Mouse (Mus musculus): ENCODE results near the gene Trarg1. TPM values are rescaled to one million over a fixed set of nuclear protein-coding genes. Genes with fewer than 3 reads are reported as not detected.

The Trarg1 gene
- polyA plus RNA-seq, 2 experiments, result not detected

- Histone ChIP-seq H3K4me3 (ENCODE audit: insufficient read depth in 1 of 2, low read depth in 2 of 2, low read length in 2 of 2) (no peak overlapping the region), H3K27me3 (ENCODE audit: control insufficient read depth, insufficient read depth, low read length) (no peaks in the 10 kb centered on the region), H3K36me3 (replicated peaks; ENCODE audit: control insufficient read depth, insufficient read depth, low read depth) (no peaks in the 10 kb centered on the region), H3K9ac (replicated peaks) (no peak overlapping the region), H3K4me1 (replicated peaks; ENCODE audit: control insufficient read depth in 2 of 2, insufficient read depth in 2 of 2, low read length in 1 of 2) (peaks cover 0 to 2% of the 10 kb centered on the region in 2 experiments; a peak in 1 of 4 replicates), H3K4me2 (ENCODE audit: low read depth) (no peak overlapping the region), H3K9me3 (ENCODE audit: control insufficient read depth, low read length) (no peaks in the 10 kb centered on the region), H3K27ac (no peak overlapping the region)
- DNase-seq (ENCODE audit: low read depth in 3 of 3, low spot score in 3 of 3), result no peak
- no peak for ATAC-seq (ENCODE audit: insufficient read depth)
- WGBS (ENCODE audit: insufficient replicate concordance), result 31% methylated on average over 13 of the region's 17 CpGs
- no peak for TF ChIP-seq EP300 (IDR thresholded peaks at IDR 0.05; ENCODE audit: low read depth)
These were observed 30.2 kb downstream of the Trarg1 start for GRCm38 (mm10) chr11:76709625-76710452.

GRCm38 (mm10) chr11:76717000-76717399 is 37.4 kb downstream of the Trarg1 start:
- Histone ChIP-seq H3K27me3 (ENCODE audit: control insufficient read depth, insufficient read depth, low read length) (no peaks in the 10 kb centered on the region), H3K9me3 (ENCODE audit: control insufficient read depth, low read length) (no peaks in the 10 kb centered on the region), H3K27ac (no peak overlapping the region), H3K36me3 (replicated peaks; ENCODE audit: control insufficient read depth, insufficient read depth, low read depth) (no peaks in the 10 kb centered on the region), H3K4me1 (replicated peaks; ENCODE audit: control insufficient read depth in 2 of 2, insufficient read depth in 2 of 2, low read length in 1 of 2) (no peaks in the 10 kb centered on the region), H3K4me3 (ENCODE audit: insufficient read depth in 1 of 2, low read depth in 2 of 2, low read length in 2 of 2) (no peak overlapping the region), H3K9ac (replicated peaks) (no peak overlapping the region), H3K4me2 (ENCODE audit: low read depth) (no peak overlapping the region)
- WGBS (ENCODE audit: insufficient replicate concordance), result 44% methylated on average over 4 of the region's 4 CpGs
- DNase-seq (ENCODE audit: low read depth in 3 of 3, low spot score in 3 of 3) (no peak), ATAC-seq (ENCODE audit: insufficient read depth) (no peak)
- TF ChIP-seq EP300 (IDR thresholded peaks at IDR 0.05; ENCODE audit: low read depth) (no peak), CTCF (IDR thresholded peaks at IDR 0.05; ENCODE audit: low read depth) (no peak)

DNA sequence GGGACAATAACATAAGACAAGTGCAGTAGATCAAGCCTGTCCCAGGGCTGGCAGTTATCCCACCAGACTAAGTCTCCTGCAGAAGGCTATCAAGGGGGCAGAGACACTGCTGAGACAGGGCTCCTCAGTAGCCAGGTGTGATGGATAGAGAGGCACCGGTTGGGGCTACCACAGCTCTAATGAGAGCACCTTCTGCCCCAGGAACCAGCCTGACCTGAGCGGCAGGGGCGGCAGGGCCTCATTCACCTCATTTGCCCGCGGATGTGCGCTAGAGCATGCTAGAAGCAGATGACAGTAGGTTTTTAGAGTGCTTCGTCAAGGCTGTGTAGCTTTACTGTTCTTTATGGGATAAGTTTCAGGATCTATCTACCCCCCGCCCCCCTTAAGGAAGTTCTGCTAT is 44.3 kb downstream of the Trarg1 start:
- 72% methylated on average over 8 of the region's 8 CpGs for WGBS (ENCODE audit: insufficient replicate concordance)
- Histone ChIP-seq H3K4me2 (ENCODE audit: low read depth) (no peak overlapping the region), H3K27me3 (ENCODE audit: control insufficient read depth, insufficient read depth, low read length) (no peaks in the 10 kb centered on the region), H3K9me3 (ENCODE audit: control insufficient read depth, low read length) (no peaks in the 10 kb centered on the region), H3K4me1 (replicated peaks; ENCODE audit: control insufficient read depth in 2 of 2, insufficient read depth in 2 of 2, low read length in 1 of 2) (no peaks in the 10 kb centered on the region), H3K27ac (no peak overlapping the region), H3K9ac (replicated peaks) (no peak overlapping the region), H3K4me3 (ENCODE audit: insufficient read depth in 1 of 2, low read depth in 2 of 2, low read length in 2 of 2) (no peak overlapping the region), H3K36me3 (replicated peaks; ENCODE audit: control insufficient read depth, insufficient read depth, low read depth) (no peaks in the 10 kb centered on the region)
- TF ChIP-seq CTCF (IDR thresholded peaks at IDR 0.05; ENCODE audit: low read depth) (no peak), EP300 (IDR thresholded peaks at IDR 0.05; ENCODE audit: low read depth) (no peak)
- DNase-seq (ENCODE audit: low read depth in 3 of 3, low spot score in 3 of 3), result no peak
- ATAC-seq (ENCODE audit: insufficient read depth), result no peak

DNA sequence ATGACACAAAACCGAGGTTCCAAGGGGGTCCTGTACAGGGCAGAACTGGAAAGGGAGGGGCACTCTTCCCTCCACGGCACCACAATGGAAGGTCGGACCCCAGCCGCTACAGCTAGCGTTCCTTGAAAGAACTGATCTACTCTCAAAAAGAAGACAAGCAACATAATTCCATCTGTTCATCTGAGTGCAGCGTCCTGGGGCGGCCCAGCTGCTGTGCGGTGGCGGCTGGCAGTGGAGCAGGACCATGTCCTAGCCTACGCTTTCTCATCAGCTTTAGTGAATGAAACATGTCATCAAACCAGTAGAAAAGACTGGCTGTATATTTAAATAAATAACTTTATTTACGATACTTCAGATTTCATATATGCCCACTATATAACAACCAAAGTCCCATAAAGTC is 48.5 kb downstream of the Trarg1 start:
- Histone ChIP-seq H3K9me3 (ENCODE audit: control insufficient read depth, low read length) (no peaks in the 10 kb centered on the region), H3K4me3 (ENCODE audit: insufficient read depth in 1 of 2, low read depth in 2 of 2, low read length in 2 of 2) (no peak overlapping the region), H3K9ac (replicated peaks) (no peak overlapping the region), H3K4me1 (replicated peaks; ENCODE audit: control insufficient read depth in 2 of 2, insufficient read depth in 2 of 2, low read length in 1 of 2) (no peaks in the 10 kb centered on the region), H3K36me3 (replicated peaks; ENCODE audit: control insufficient read depth, insufficient read depth, low read depth) (peaks cover 6% of the 10 kb centered on the region), H3K4me2 (ENCODE audit: low read depth) (no peak overlapping the region), H3K27ac (no peak overlapping the region), H3K27me3 (ENCODE audit: control insufficient read depth, insufficient read depth, low read length) (no peaks in the 10 kb centered on the region)
- DNase-seq (ENCODE audit: low read depth in 3 of 3, low spot score in 3 of 3) (no peak), ATAC-seq (ENCODE audit: insufficient read depth) (no peak)
- TF ChIP-seq CTCF (IDR thresholded peaks at IDR 0.05; ENCODE audit: low read depth) (no peak), EP300 (IDR thresholded peaks at IDR 0.05; ENCODE audit: low read depth) (no peak)
- WGBS (ENCODE audit: insufficient replicate concordance), result 88% methylated on average over 11 of the region's 11 CpGs

- WGBS (ENCODE audit: insufficient replicate concordance), result 66% methylated on average over 3 of the region's 3 CpGs
- ATAC-seq (ENCODE audit: insufficient read depth), result no peak
These were observed 51.0 kb downstream of the Trarg1 start for GRCm38 (mm10) chr11:76730650-76731049.

More at GRCm38 (mm10) chr11:76730650-76731049, 51.0 kb downstream of the Trarg1 start:
- Histone ChIP-seq H3K9ac (replicated peaks) (no peak overlapping the region), H3K27me3 (ENCODE audit: control insufficient read depth, insufficient read depth, low read length) (no peaks in the 10 kb centered on the region), H3K27ac (no peak overlapping the region), H3K4me3 (ENCODE audit: insufficient read depth in 1 of 2, low read depth in 2 of 2, low read length in 2 of 2) (no peak overlapping the region), H3K9me3 (ENCODE audit: control insufficient read depth, low read length) (no peaks in the 10 kb centered on the region), H3K36me3 (replicated peaks; ENCODE audit: control insufficient read depth, insufficient read depth, low read depth) (peaks cover 15% of the 10 kb centered on the region), H3K4me2 (ENCODE audit: low read depth) (no peak overlapping the region), H3K4me1 (replicated peaks; ENCODE audit: control insufficient read depth in 2 of 2, insufficient read depth in 2 of 2, low read length in 1 of 2) (no peaks in the 10 kb centered on the region)
- no peak for TF ChIP-seq EP300 (IDR thresholded peaks at IDR 0.05; ENCODE audit: low read depth)
- DNase-seq (ENCODE audit: low read depth in 3 of 3, low spot score in 3 of 3), result no peak

Data from liver, embryonic 14.5 days (tissue).